ENCODE assay signal across 8 mouse cellular contexts in the genomic region with DNA sequence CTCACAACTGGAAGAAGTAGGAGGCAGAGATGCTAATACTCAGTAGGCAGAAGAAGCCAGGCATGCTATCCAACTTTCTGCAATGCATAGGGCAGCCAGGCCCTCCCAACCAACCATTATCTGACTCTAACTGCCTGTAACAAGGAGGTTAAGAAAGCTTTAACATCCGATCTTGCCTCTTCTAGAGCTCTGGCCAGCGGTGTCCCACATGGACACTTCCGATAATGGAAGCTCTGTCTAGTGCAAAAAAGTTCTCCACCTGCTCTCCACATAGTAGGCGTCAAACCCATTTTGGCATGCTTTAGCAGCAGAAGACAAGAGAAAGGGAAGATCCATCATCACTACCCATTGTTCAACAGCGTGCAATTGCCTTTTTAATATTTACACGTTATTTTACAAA. TPM values are rescaled to one million over a fixed set of nuclear protein-coding genes. Genes with fewer than 3 reads are reported as not detected.
DNase-seq lines count a peak whose midpoint lies in the region; ATAC-seq lines count a peak whose summit lies in the region.

No protein-coding gene starts in this region.

- peaks cover 52% of the 10 kb centered on the region for H3K4me1 ChIP-seq in heart, embryonic 15.5 days (replicated peaks)
- peaks cover 32% of the 10 kb centered on the region for H3K4me1 ChIP-seq in hindbrain, embryonic 14.5 days (replicated peaks; ENCODE audit: control insufficient read depth, insufficient read depth, low read length)
- peaks cover 29% of the 10 kb centered on the region for H3K4me1 ChIP-seq in midbrain, embryonic 14.5 days (ENCODE audit: control insufficient read depth, insufficient read depth, low read length)

- intact Hi-C loops in heart, postnatal 10 days (cut with DNase I): loop anchor here (2.0 to 5.0 kb wide), 2 partner anchors 71 to 132 kb away; a partner anchor contains a TSS

- H3K27ac ChIP-seq in heart, embryonic 15.5 days: no peak overlapping the region
- no peak overlapping the region for H3K27ac ChIP-seq in hindbrain, embryonic 14.5 days
- H3K27ac ChIP-seq in midbrain, embryonic 14.5 days (replicated peaks; ENCODE audit: low read depth, low read length): no peak overlapping the region

- WGBS in heart, embryonic 15.5 days: under 1% methylated on average over 6 of the region's 6 CpGs
- WGBS in hindbrain, embryonic 14.5 days: 4% methylated on average over 6 of the region's 6 CpGs
- 5% methylated on average over 6 of the region's 6 CpGs for WGBS in midbrain, embryonic 14.5 days

- no peak for ATAC-seq in heart, embryonic 15.5 days (replicated peaks; ENCODE audit: insufficient number of reproducible peaks, insufficient read depth, low FRiP score, low read depth)
- no peak for ATAC-seq in hindbrain, embryonic 14.5 days (ENCODE audit: low FRiP score)
- no peak for ATAC-seq in midbrain, embryonic 14.5 days (ENCODE audit: low FRiP score, low TSS enrichment)

- H3K9me3 ChIP-seq in heart, embryonic 15.5 days (replicated peaks): no peaks in the 10 kb centered on the region
- no peaks in the 10 kb centered on the region for H3K9me3 ChIP-seq in hindbrain, embryonic 14.5 days (ENCODE audit: control insufficient read depth, low read length)
- H3K9me3 ChIP-seq in midbrain, embryonic 14.5 days (ENCODE audit: control insufficient read depth, low read length): no peaks in the 10 kb centered on the region

- H3K27me3 ChIP-seq in heart, embryonic 15.5 days: no peaks in the 10 kb centered on the region
- no peaks in the 10 kb centered on the region for H3K27me3 ChIP-seq in hindbrain, embryonic 14.5 days (ENCODE audit: control insufficient read depth, insufficient read depth, low read length)
- H3K27me3 ChIP-seq in midbrain, embryonic 14.5 days (ENCODE audit: control insufficient read depth, insufficient read depth, low read length): no peaks in the 10 kb centered on the region

- peaks cover 23% of the 10 kb centered on the region for H3K36me3 ChIP-seq in heart, embryonic 15.5 days
- H3K36me3 ChIP-seq in hindbrain, embryonic 14.5 days (replicated peaks; ENCODE audit: control insufficient read depth, insufficient read depth): peaks cover 43% of the 10 kb centered on the region
- H3K36me3 ChIP-seq in midbrain, embryonic 14.5 days (ENCODE audit: control insufficient read depth, insufficient read depth, low read length): peaks cover 30% of the 10 kb centered on the region

- peak overlapping the region; percentile 96 for H3K4me3 ChIP-seq in heart, embryonic 15.5 days
- H3K4me3 ChIP-seq in hindbrain, embryonic 14.5 days (replicated peaks; ENCODE audit: low read length): peak overlapping the region; percentile 91
- peak overlapping the region; percentile 99 for H3K4me3 ChIP-seq in midbrain, embryonic 14.5 days (replicated peaks; ENCODE audit: low read depth, low read length)

- DNase-seq in heart, postnatal 10 days: no peak
- peak; percentile 14 for DNase-seq in NIH3T3 (ENCODE audit: low read depth)
- no peak for DNase-seq in hindbrain, embryonic 14.5 days (ENCODE audit: low spot score)
- peak; percentile 7 for DNase-seq in midbrain, embryonic 14.5 days
- DNase-seq in right cerebral cortex, postnatal 4 days: no peak
- no peak for DNase-seq in cerebellum, adult 11 months
- DNase-seq in adrenal gland, adult 8-10 months: no peak

- H3K4me2 ChIP-seq in heart, embryonic 15.5 days: peak overlapping the region; percentile 78
- H3K4me2 ChIP-seq in hindbrain, embryonic 14.5 days (replicated peaks): peak overlapping the region; percentile 95
- H3K4me2 ChIP-seq in midbrain, embryonic 14.5 days (ENCODE audit: low read length): peak overlapping the region; percentile 72

- peak overlapping the region; percentile 98 for H3K9ac ChIP-seq in heart, embryonic 15.5 days
- peak overlapping the region; percentile 95 for H3K9ac ChIP-seq in hindbrain, embryonic 14.5 days
- peak overlapping the region; percentile 99 for H3K9ac ChIP-seq in midbrain, embryonic 14.5 days (replicated peaks; ENCODE audit: low read length)

RNA-seq across cellular contexts. Expression of a gene that starts 1.1 kb away (rescaled TPM):
- polyA plus RNA-seq in heart, embryonic 15.5 days (2015; fragmentation: Nextera tagmentation; extraction: Ambion mirVana): 15.7 and 63.4 TPM in 2 replicates
- total RNA-seq in heart, postnatal 10 days (2021): 1 to 10 TPM; 4.9 to 6.3 TPM
- polyA plus RNA-seq in hindbrain, embryonic 14.5 days (2014; fragmentation: Nextera tagmentation; extraction: Ambion mirVana): 15.6 and 16.8 TPM in 2 replicates
- 17.0 and 18.4 TPM in 2 replicates for polyA plus RNA-seq in midbrain, embryonic 14.5 days (2014; fragmentation: Nextera tagmentation; extraction: Ambion mirVana)
- 10 to 100 TPM; 16.2 to 23.5 (median 16.9) TPM for total RNA-seq in adrenal gland, adult 8-10 months (2022)

RNA-seq across cellular contexts. Expression of a gene that starts 1.3 kb away (rescaled TPM):
- polyA plus RNA-seq in heart, embryonic 15.5 days (2015; fragmentation: Nextera tagmentation; extraction: Ambion mirVana): 160 and 165 TPM in 2 replicates
- total RNA-seq in heart, postnatal 10 days (2021): 10 to 100 TPM; 71.1 to 83.2 TPM
- polyA plus RNA-seq in hindbrain, embryonic 14.5 days (2014; fragmentation: Nextera tagmentation; extraction: Ambion mirVana): 114 and 134 TPM in 2 replicates
- 89.3 and 157 TPM in 2 replicates for polyA plus RNA-seq in midbrain, embryonic 14.5 days (2014; fragmentation: Nextera tagmentation; extraction: Ambion mirVana)
- 100 to 1,000 TPM in 1 of 4 experiments, 10 to 100 TPM in 3; 77.7 to 108 (median 85.4) TPM for total RNA-seq in adrenal gland, adult 8-10 months (2022)

RNA-seq across cellular contexts. Expression of a gene that starts 48.2 kb away (rescaled TPM):
- 59.5 and 60.2 TPM in 2 replicates for polyA plus RNA-seq in heart, embryonic 15.5 days (2015; fragmentation: Nextera tagmentation; extraction: Ambion mirVana)
- total RNA-seq in heart, postnatal 10 days (2021): 100 to 1,000 TPM; 107 to 112 TPM
- 49.1 and 51.8 TPM in 2 replicates for polyA plus RNA-seq in hindbrain, embryonic 14.5 days (2014; fragmentation: Nextera tagmentation; extraction: Ambion mirVana)
- polyA plus RNA-seq in midbrain, embryonic 14.5 days (2014; fragmentation: Nextera tagmentation; extraction: Ambion mirVana): 45.1 and 47.2 TPM in 2 replicates
- total RNA-seq in adrenal gland, adult 8-10 months (2022): 100 to 1,000 TPM in 2 of 4 experiments, 10 to 100 TPM in 2; 89.7 to 126 (median 102) TPM

Comparison
In these comparisons a context has a peak if more than half of its experiments do, and no peak if none do; other contexts are left out.
1. DNase-seq: peak in NIH3T3 (single experiment) and midbrain, embryonic 14.5 days (single experiment); none in heart, postnatal 10 days (0 of 2), hindbrain, embryonic 14.5 days (single experiment), right cerebral cortex, postnatal 4 days (single experiment), cerebellum, adult 11 months (single experiment) and adrenal gland, adult 8-10 months (single experiment).
2. Peak in every context shown above with its lines, with median percentiles within 50 percentile points of each other: H3K4me2 ChIP-seq, H3K4me3 ChIP-seq and H3K9ac ChIP-seq.